Mouse (Mus musculus) thymus, adult 2 months (tissue): ENCODE data around the gene E2f1.

Source experiments
- CTCF ChIP-seq: fragments of 200-500 bp; IDR thresholded peaks from 2 replicates; pipeline ENCODE4 v1.5.1; 2012; ENCODE audit warnings: mild to moderate bottlenecking, control low read depth, low read length, moderate library complexity, borderline replicate concordance; ENCODE audit not compliant: control insufficient read depth, poor library complexity, insufficient read depth; ENCODE audit errors: extremely low read depth
- POLR2A ChIP-seq: fragments of 200-500 bp; IDR thresholded peaks from 2 replicates; pipeline ENCODE4 v1.6.1; 2012; ENCODE audit warnings: mild to moderate bottlenecking, low read length, control low read depth, moderate library complexity; ENCODE audit not compliant: control insufficient read depth, poor library complexity, insufficient read depth; ENCODE audit errors: extremely low read depth

DNA sequence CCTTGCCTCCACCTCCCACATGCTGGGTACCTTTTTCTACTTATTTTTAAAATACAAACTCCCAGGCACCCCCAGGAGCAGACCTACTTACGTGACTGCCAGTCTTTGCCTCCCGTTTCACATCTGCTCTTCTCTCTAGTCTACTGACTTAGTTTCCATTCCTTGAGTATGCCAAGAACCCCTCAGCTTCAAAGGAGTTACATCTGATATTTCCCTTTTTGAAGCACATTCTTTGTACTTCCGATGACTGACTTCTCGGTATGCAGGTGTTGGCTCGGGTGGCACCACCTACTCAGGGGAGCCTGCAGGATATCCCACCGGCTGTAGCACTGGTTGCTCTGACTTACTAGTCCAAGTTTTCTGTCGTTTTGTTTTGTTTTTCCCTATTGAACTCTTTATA lies 34.5 kb upstream of the E2f1 start:
- TF ChIP-seq CTCF (no peak), POLR2A (no peak)
